Mouse (Mus musculus) testis, adult 2 months (tissue): Measurements from ENCODE around the gene Gltpd2.

Experiments used
- CTCF ChIP-seq: fragments of 200-500 bp; IDR thresholded peaks from 2 replicates; pipeline ENCODE4 v1.5.1; 2012; ENCODE audit warnings: low read depth, mild to moderate bottlenecking, inconsistent platforms, low read length, moderate library complexity; ENCODE audit not compliant: control insufficient read depth, insufficient read depth, insufficient replicate concordance
- POLR2A ChIP-seq: fragments of 200-500 bp; IDR thresholded peaks from 2 replicates; pipeline ENCODE4 v1.6.1; 2012; ENCODE audit warnings: low read depth, mild to moderate bottlenecking, inconsistent platforms, low read length, moderate library complexity; ENCODE audit not compliant: control insufficient read depth

DNA sequence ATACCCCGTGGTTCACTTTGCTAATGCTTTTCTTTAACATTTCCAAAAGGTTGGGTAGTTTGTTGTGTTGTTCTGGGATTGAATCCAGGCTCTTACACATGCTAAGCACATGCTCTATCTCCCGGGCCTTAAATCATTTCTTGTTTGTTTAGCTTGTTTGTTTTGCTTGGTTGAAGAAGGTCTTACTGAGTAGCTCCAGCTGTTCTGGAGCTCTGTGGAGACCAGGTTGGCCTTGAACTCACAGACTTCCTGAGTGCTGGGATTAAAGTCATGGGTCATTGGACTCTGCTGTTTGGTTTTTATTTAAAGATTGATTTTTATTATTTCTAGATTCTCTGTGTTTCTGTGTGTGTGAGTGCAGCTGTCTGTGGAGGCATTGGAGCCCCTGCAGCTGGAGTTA lies 33.5 kb upstream of the Gltpd2 start:
- TF ChIP-seq POLR2A (no peak), CTCF (no peak)
